Mouse (Mus musculus): ENCODE results near the gene S100z. TPM values are rescaled to one million over a fixed set of nuclear protein-coding genes. Genes with fewer than 3 reads are reported as not detected.

S100z gene
- total RNA-seq, 2 experiments from 2014 or later: not detected

- Histone ChIP-seq H3K27ac (no peak overlapping the region), H3K4me3 (peak overlapping the region; percentile 40)
- DNase-seq (ENCODE audit: extremely low spot score in 1 of 2, low spot score in 2 of 2): no peak
- intact Hi-C loops (cut with DNase I): no loop called here
- TF ChIP-seq CTCF (IDR thresholded peaks at IDR 0.05): peak; percentile 10
These were observed 34.9 kb downstream of the S100z start for GRCm38 (mm10) chr13:95443376-95444233.

GRCm38 (mm10) chr13:95442901-95443300 is 35.6 kb downstream of the S100z start:
- intact Hi-C loops (cut with DNase I): no loop called here
- H3K27ac ChIP-seq: no peak overlapping the region
- H3K4me3 ChIP-seq: no peak overlapping the region
- no peak for DNase-seq (ENCODE audit: extremely low spot score in 1 of 2, low spot score in 2 of 2)
- no peak for TF ChIP-seq CTCF (IDR thresholded peaks at IDR 0.05)

GRCm38 (mm10) chr13:95439569-95439968 is 39.0 kb downstream of the S100z start:
- intact Hi-C loops (cut with DNase I): no loop called here
- H3K27ac ChIP-seq: no peak overlapping the region
- H3K4me3 ChIP-seq: no peak overlapping the region
- no peak for TF ChIP-seq CTCF (IDR thresholded peaks at IDR 0.05)
- no peak for DNase-seq (ENCODE audit: extremely low spot score in 1 of 2, low spot score in 2 of 2)

GRCm38 (mm10) chr13:95431760-95432159 is 46.8 kb downstream of the S100z start:
- no peak overlapping the region for H3K27ac ChIP-seq
- intact Hi-C loops (cut with DNase I): no loop called here
- TF ChIP-seq CTCF (IDR thresholded peaks at IDR 0.05): no peak
- no peak overlapping the region for H3K4me3 ChIP-seq
- no peak for DNase-seq (ENCODE audit: extremely low spot score in 1 of 2, low spot score in 2 of 2)

GRCm38 (mm10) chr13:95427499-95427898 is 51.0 kb downstream of the S100z start:
- H3K27ac ChIP-seq: no peak overlapping the region
- no peak for TF ChIP-seq CTCF (IDR thresholded peaks at IDR 0.05)
- no peak overlapping the region for H3K4me3 ChIP-seq
- no peak for DNase-seq (ENCODE audit: extremely low spot score in 1 of 2, low spot score in 2 of 2)
- intact Hi-C loops (cut with DNase I): no loop called here

Other genes starting within 250 kb of the S100z start
- 100 to 1,000 TPM; 132 to 151 TPM for gene Pde8b, start 228.4 kb downstream of the S100z start, total RNA-seq (2021)
- 10 to 100 TPM; 12.7 to 16.0 TPM for gene Zbed3, start 155.1 kb downstream of the S100z start, total RNA-seq (2021)
- gene Aggf1, start 103.4 kb downstream of the S100z start, total RNA-seq (2021): 10 to 100 TPM; 50.9 to 51.1 TPM
- gene Crhbp, start 33.8 kb downstream of the S100z start, total RNA-seq (2021): 10 to 100 TPM; 24.5 to 25.0 TPM
- under 1 TPM; 0.21 to 0.32 TPM for gene F2rl1, start 46.5 kb upstream of the S100z start, total RNA-seq (2021)
- gene F2r, start 139.8 kb upstream of the S100z start, total RNA-seq (2021): 1 to 10 TPM; 3.9 to 4.4 TPM
- gene F2rl2, start 218.1 kb upstream of the S100z start, total RNA-seq (2021): 1 to 10 TPM; 1.2 to 1.3 TPM

Data from left cerebral cortex, adult 2 months (tissue).